Mouse (Mus musculus) ES-Bruce4 (cell line): Measurements from ENCODE around the gene Pcsk2. TPM values are rescaled to one million over a fixed set of nuclear protein-coding genes. Genes with fewer than 3 reads are reported as not detected.

ENCODE experiments used
- H3K27ac ChIP-seq: 2 replicates; pipeline ENCODE4 v1.5.1; 2012; ENCODE audit warnings: low read length, inconsistent platforms; ENCODE audit not compliant: insufficient read depth
- H3K27me3 ChIP-seq: 2 replicates; pipeline ENCODE4 v1.6.1; 2012; ENCODE audit warnings: mild to moderate bottlenecking, low read length, inconsistent platforms; ENCODE audit not compliant: control insufficient read depth, poor library complexity, insufficient read depth, severe bottlenecking
- H3K36me3 ChIP-seq: 2 replicates; pipeline ENCODE4 v1.6.1; 2012; ENCODE audit warnings: inconsistent platforms, mild to moderate bottlenecking, low read length, moderate library complexity; ENCODE audit not compliant: control insufficient read depth, poor library complexity, insufficient read depth, severe bottlenecking
- H3K4me1 ChIP-seq: one replicate; pipeline ENCODE4 v1.8.1; 2011; ENCODE audit warnings: low read length; ENCODE audit not compliant: control insufficient read depth, insufficient read depth
- H3K4me3 ChIP-seq: 2 replicates; pipeline ENCODE4 v1.5.1; 2011; ENCODE audit warnings: low read depth, mild to moderate bottlenecking, low read length
- H3K9ac ChIP-seq: 2 replicates; pipeline ENCODE4 v1.6.1; 2012; ENCODE audit warnings: low read depth, mild to moderate bottlenecking, inconsistent platforms; ENCODE audit not compliant: poor library complexity, severe bottlenecking
- H3K9me3 ChIP-seq: replicated peaks from 2 replicates; pipeline ENCODE4 v1.6.1; 2012; ENCODE audit warnings: mild to moderate bottlenecking, low read length, inconsistent platforms; ENCODE audit not compliant: control insufficient read depth, poor library complexity, insufficient read depth, severe bottlenecking
- CTCF ChIP-seq: IDR thresholded peaks from one replicate; pipeline ENCODE4 v1.8.1; 2011; ENCODE audit warnings: low read depth, low read length
- EP300 ChIP-seq: IDR thresholded peaks from 2 replicates; pipeline ENCODE4 v1.6.1; 2011; ENCODE audit warnings: low read depth, low read length; ENCODE audit not compliant: insufficient read depth
- POLR2A ChIP-seq: IDR thresholded peaks from one replicate; pipeline ENCODE4 v1.8.1; 2011; ENCODE audit warnings: low read length; ENCODE audit not compliant: insufficient read depth
- polyA plus RNA-seq: library from polyadenylated mRNA; stranded (reverse); fragments of >200 nt; gene quantifications from 2 replicates; pipeline ENCODE4 v1.2.4, GENCODE M21; 2011; ENCODE audit warnings: low read depth; ENCODE audit not compliant: missing spikeins, insufficient read depth, insufficient read length

The Pcsk2 gene
- polyA plus RNA-seq, 1 experiment, result 1.1 TPM

DNA sequence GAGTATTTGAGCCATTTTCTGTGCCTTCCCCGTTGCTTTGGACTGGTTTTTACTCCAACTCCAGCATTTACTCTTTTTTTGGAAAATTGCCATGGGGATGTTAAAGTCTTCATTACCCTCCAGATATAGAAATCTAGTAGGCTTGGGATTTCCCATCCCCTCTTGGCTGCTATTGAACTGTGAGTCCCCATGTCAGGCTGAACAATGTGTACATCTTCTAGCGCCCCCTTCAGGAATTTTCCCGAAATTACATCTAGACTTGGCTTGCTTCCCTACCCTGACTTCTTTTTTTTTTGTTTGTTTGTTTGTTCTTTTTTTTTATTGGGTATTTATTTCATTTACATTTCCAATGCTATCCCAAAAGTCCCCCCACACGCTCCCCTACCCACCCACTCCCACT lies 163.3 kb downstream of the Pcsk2 start:
- Histone ChIP-seq H3K27ac (no peak overlapping the region), H3K4me1 (no peaks in the 10 kb centered on the region), H3K4me3 (no peak overlapping the region), H3K27me3 (no peaks in the 10 kb centered on the region), H3K9me3 (no peaks in the 10 kb centered on the region), H3K36me3 (no peaks in the 10 kb centered on the region), H3K9ac (no peak overlapping the region)
- TF ChIP-seq EP300 (no peak), POLR2A (no peak)

DNA sequence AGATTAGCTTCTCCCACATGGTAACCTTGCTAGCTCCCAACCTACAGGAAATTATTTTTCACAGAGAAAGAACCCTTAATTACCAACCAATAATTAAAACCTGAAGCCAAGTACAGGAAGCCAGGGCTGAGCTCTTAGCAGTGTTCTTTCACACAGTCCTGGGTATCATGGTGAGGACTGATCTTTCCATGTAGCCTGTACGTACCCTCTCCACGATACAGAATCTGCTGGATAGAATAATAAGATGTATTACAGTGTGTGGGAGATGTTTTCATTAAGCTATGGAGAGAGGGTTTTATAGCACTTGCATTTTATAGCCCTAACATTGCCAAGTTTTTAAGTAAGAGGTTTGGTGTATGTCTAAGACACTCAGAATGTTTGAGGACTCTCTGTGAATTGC lies 164.0 kb downstream of the Pcsk2 start:
- Histone ChIP-seq H3K4me3 (no peak overlapping the region), H3K9ac (no peak overlapping the region), H3K4me1 (no peaks in the 10 kb centered on the region), H3K9me3 (no peaks in the 10 kb centered on the region), H3K36me3 (no peaks in the 10 kb centered on the region), H3K27me3 (no peaks in the 10 kb centered on the region), H3K27ac (no peak overlapping the region)
- TF ChIP-seq POLR2A (no peak), EP300 (no peak), CTCF (no peak)

DNA sequence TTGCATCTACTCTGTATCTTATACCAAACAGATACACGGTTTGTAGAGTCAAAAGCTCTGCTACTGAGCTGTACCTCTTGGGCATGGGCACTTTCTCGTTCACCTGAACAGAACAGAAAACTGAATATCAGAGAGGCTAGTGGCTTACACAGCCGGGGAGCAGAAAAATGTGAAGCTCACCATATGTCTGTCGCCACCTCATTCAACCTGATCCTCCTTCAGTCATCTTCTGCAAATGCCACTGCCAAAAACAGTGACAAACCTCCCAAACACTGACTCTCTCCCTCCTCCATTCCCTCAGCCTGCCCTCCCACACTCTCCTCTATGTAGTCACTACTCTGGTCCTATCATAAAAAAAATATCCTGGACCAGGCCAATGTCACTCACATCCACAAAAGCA lies 165.9 kb downstream of the Pcsk2 start:
- Histone ChIP-seq H3K36me3 (no peaks in the 10 kb centered on the region), H3K9me3 (no peaks in the 10 kb centered on the region), H3K9ac (no peak overlapping the region), H3K4me3 (no peak overlapping the region), H3K27ac (no peak overlapping the region), H3K4me1 (no peaks in the 10 kb centered on the region), H3K27me3 (no peaks in the 10 kb centered on the region)
- TF ChIP-seq EP300 (no peak), CTCF (no peak), POLR2A (no peak)

DNA sequence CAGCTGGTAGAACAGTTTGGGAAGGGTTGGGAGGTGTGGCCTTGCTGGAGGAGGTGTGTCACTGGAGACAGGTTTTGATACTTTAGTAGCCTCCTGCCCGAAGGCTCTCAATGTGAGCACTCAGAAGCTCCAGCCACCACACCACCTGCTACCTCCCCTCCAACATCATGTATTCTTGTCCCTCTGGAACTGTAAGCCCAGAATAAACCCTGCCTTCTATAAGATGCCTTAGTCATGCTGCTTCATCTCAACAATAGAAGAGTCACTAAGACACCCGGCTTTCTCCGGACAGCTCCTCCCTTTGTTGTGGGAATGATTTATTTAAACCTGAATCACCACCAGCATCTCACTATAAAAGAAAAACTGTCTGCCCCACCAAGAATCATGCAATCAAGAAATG lies 166.9 kb downstream of the Pcsk2 start:
- no peaks in the 10 kb centered on the region for H3K4me1 ChIP-seq
- TF ChIP-seq EP300, result no peak
- TF ChIP-seq CTCF, result no peak
- no peak for TF ChIP-seq POLR2A
- H3K9ac ChIP-seq, result no peak overlapping the region

DNA sequence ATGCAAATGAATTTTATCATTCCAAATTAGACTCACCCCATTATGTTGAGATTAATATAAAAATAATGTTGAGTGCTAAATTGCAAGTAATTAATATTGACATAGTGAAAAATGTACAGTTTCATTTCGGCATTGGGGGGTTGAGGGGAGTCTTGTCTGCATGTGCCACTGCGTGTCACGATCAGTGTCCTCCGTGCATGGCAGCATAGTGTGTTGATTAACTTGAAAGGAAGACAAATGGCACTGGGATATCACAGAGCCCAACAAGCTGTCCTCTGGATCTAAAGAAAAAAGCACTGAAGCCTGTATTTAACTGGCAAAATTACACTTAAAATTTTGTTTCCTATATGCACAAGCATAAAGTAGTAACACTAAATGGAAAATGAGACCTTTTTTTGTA lies 167.9 kb downstream of the Pcsk2 start:
- TF ChIP-seq POLR2A, result no peak
- no peak for TF ChIP-seq EP300
- no peak for TF ChIP-seq CTCF
- Histone ChIP-seq H3K27ac (no peak overlapping the region), H3K9me3 (no peaks in the 10 kb centered on the region), H3K4me3 (no peak overlapping the region), H3K36me3 (no peaks in the 10 kb centered on the region), H3K4me1 (no peaks in the 10 kb centered on the region), H3K9ac (no peak overlapping the region), H3K27me3 (no peaks in the 10 kb centered on the region)

More for the DNA sequence above, 166.9 kb downstream of the Pcsk2 start:
- no peak overlapping the region for H3K4me3 ChIP-seq
- no peaks in the 10 kb centered on the region for H3K27me3 ChIP-seq
- H3K36me3 ChIP-seq, result no peaks in the 10 kb centered on the region
- H3K27ac ChIP-seq, result no peak overlapping the region
- no peaks in the 10 kb centered on the region for H3K9me3 ChIP-seq

DNA sequence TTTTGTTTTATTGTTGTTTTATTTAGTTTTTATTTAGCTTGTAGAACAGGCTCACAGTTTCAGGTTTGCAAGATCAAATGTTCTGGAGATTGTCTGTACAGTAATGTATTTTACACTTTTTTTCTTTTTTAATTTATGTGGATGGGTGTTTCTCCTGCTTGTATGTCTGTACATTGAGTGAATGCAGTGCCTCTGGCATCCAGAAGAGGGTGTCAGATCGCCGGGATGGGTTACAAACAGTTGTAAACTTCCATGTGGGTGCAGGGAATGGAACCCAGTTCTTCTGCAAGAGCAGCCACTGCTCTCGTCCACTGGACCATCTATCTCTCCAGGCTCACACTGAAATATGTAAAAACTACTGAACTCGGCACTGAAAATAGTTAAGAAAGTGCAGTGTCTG lies 169.2 kb downstream of the Pcsk2 start:
- no peaks in the 10 kb centered on the region for H3K9me3 ChIP-seq
- H3K27me3 ChIP-seq, result no peaks in the 10 kb centered on the region
- H3K4me3 ChIP-seq, result no peak overlapping the region
- no peak for TF ChIP-seq EP300
- TF ChIP-seq CTCF, result peak; percentile 37
- TF ChIP-seq POLR2A, result no peak
- no peaks in the 10 kb centered on the region for H3K4me1 ChIP-seq
- H3K27ac ChIP-seq, result no peak overlapping the region
- no peak overlapping the region for H3K9ac ChIP-seq
- H3K36me3 ChIP-seq, result no peaks in the 10 kb centered on the region
